Mouse (Mus musculus): Measurements from ENCODE around the gene Tmem171.

Gene Tmem171

DNA sequence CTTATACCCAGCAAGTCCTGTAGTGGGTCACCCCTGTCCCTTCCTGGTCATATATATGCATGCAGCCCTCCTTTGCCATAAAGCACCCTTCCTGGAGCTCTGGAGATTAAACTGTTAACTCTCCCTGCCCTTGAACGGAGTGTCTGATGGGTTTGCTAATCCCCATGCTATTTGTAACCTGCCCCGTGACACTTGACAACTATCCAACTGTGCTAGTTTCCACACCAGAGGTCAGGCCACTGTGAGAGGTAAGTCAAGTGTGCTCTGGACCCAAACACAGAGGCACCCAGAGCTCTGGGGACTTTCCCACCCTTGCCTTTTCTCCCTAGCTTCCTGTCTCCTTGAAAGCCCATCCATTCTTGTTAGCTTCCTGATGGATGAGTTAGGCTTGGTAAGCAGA lies 912 bp upstream of the Tmem171 start:
- in situ Hi-C loops (cut with MboI; ENCODE audit: low sequenced_read_pairs): no loop called here

DNA sequence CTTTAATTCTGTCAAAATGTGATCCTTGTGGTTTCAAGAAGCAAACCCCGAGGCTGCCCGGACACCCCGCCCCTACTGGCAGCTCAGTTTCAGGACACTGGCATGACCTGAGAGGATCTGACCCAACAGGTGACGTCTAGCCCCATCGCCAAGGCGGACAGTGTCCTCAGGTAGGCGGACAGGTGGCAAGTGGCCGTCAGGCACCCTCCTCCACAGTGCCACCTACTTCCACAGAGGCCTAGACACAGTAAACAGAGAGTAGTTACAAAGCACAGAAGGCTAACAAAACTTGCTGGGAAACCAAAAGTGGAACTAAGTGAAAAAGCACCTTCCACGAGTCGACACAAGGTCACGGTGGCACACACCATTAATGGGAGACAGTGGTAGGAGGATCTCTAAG lies 1.3 kb downstream of the Tmem171 start:
- in situ Hi-C loops (cut with MboI; ENCODE audit: low sequenced_read_pairs): no loop called here

DNA sequence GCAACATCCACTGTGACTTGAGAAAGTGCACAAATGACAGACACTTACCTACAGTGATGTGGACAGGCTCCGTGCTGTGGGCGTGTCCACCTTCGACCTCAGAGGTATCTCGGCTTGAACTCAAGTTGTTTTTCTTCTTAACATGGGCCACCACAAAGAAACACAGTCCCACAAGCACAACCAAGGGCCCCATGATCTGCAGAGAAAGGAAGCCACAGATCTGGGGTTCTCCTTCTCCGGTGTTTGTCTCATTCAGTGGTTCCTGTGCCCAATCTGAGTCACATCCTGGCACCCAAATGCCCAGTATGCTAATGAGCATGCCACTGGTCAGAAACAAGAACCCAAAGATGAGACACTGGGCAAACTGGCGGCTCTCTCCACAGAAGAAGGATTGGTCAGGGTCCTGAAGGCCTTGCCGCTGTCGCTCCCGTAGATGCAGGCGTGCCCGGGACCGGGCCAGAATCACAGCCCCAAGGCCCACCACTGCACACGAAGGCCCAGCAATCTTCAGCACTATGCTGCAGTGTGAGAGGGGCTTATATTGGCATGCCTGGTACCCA lies 2.6 kb downstream of the Tmem171 start:
- in situ Hi-C loops (cut with MboI; ENCODE audit: low sequenced_read_pairs): no loop called here

DNA sequence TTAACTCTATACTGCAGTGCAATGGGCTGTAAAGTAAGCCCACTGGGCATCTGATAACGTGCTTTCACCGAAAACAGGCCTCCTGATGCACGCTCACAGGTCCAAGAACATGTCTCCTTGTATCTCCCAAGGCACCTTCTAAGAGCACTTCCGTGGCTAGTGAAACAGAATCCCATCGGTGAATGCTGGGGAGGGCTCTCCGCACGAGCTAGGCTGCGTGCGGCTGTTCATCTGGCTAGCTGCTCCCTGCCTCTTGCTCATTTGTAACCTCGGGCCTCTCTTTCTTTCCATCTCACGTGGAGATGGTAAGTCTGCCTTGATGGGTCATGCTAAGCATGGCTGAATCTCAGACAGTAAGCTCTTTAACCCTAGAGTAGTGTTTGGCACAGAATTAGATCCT lies 3.7 kb downstream of the Tmem171 start:
- in situ Hi-C loops (cut with MboI; ENCODE audit: low sequenced_read_pairs): no loop called here

DNA sequence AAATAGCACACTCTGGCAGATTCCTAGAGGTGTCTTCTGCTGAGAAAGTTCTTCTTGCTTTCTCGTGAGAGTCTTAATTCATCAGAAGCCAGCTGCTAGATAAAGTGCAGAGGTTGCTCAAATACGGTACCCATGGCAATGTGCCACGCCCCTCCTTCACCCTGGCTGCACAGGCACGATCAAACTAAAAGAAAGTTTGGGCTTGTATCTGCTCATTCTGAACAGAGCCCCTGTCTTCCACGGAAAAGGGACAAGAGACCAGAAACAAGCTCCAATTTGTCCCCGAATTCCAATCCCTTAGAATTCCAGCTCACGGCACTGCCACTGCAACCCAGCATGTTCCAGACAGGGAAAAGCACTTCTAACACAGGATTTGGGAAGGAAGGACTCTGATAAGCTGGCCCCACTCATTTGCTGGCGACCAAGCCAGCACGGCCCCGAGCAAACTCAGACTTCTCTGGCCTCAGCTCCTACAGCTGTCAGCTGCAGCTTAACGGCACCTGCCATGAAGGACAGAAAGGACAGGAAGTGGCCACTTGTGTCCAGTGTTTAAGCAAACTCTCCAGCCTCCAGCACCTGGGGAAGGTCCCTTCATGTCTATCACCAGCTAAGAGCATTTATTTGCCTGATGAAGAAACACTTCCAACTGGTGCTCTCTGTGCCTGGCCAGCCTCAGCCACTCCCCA lies 4.9 kb downstream of the Tmem171 start:
- in situ Hi-C loops (cut with MboI; ENCODE audit: low sequenced_read_pairs): no loop called here

DNA sequence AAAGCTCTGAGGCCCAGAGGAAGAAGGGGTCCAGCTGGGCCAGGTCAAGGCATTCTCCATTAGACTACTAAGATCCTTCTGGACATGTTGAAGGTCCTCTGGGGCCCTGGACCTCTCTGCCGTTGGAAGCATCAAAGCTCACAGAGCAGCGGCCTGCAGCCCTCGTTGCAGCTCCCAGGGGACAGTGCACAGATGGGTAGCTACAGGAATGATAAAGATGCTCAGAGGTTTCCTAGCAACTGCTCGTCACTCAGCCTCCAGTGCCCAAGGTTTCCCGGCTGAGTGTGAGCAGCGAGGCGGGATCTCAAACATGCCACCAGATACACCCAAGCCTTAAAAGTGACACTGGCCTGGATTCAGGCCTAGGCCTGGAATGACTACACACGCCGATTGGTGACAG lies 6.7 kb downstream of the Tmem171 start:
- in situ Hi-C loops (cut with MboI; ENCODE audit: low sequenced_read_pairs): no loop called here

DNA sequence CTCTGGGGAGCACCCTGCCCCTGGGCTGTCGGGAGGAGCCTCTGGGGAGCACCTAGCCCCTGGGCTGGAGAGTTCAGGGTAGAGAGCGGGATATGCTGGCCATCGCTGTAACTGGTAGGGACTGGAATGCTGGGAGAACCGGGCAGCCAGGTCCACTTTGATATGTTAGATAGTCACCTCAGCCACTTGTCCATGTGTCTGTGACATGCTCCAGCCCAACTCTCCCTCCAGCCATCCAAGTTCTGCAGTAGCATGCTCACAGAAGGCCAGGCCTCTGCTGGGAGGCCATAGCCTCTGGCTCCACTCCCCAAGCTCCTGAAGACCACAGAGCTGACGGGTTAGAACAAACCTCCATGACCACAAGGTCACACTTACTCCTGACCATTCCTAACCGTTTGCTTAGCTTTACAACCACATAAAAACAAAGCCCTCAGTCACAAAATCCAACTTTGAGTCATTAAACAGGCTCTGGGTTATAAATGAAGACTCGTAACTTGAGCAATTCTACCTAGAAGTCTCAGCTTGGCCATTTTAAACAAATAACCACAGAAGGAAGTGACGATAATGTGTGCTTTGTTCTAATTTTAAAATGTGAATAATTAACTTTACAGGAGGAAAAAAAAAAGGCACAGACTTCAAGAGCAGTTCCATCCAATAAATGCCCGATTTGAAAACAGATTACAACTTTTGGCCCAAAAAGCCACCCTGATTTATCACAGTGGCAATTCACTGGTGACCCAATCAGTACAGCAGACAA lies 10.3 kb downstream of the Tmem171 start:
- in situ Hi-C loops (cut with MboI; ENCODE audit: low sequenced_read_pairs): no loop called here

DNA sequence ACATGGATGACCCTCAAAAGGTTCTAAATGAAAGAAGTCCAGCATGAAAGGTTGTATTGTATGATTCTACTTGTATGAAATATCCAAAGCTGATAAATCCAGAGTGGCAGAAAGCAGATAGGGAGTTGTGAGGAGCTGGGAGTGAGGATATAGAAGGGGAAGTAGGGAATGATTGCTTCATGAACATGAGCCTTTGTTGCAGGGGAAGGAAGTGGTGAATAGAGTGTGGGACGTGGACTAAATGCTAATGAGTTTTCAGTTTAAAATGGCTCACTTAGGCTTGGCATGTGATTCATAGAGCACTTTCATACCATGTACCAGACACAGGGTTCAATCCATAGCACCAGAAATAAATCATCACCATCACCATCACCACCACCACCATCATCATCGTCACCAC lies 11.2 kb downstream of the Tmem171 start:
- in situ Hi-C loops (cut with MboI; ENCODE audit: low sequenced_read_pairs): no loop called here

DNA sequence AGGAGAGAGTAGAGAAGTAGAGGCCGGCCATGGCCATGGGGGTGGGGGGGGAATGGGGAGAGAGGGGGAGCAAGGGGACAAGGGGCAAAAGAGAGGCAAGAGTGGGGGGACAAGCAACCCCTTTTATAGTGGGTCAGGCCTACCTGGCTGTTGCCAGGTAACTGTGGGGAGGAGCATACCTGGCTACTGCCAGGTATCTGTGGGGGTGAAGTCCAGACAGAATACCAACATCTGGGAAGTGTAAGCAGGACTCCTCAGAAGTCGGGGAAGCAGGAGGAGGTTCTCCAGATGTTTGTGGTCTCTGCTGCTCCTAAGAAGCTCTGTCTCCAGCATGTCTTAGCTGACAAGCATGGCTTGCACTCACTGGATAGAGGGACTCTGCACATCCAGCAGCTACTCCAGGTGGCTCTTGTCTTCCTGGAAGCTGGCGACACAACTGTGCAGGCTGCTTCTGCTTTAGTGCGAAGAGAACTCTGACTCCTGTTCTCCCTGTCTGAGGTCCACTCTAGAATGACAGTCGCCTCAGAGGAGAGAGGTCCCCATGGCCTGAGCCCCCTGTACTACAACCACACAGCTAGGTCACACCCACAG lies 14.1 kb downstream of the Tmem171 start:
- in situ Hi-C loops (cut with MboI; ENCODE audit: low sequenced_read_pairs): no loop called here

DNA sequence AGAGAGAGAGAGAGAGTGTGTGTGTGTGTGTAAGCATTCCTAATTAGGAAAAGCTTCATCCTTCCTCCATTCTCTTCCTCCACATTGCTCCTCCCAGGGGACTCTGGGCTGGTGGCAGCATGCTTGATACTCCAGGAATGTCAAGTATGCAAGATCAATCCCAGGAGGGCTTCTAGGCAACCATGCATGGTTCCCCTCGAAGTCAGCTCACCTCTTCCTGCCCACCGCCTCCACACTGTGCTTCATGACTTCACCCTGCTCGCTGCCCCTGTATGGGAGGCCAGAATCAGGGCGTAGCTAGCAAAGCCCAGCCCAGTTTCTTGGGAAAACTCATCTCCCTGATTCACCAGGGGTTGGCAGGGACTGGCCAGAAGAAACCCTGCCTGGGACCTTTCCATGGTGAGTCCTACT lies 15.0 kb downstream of the Tmem171 start:
- in situ Hi-C loops (cut with MboI; ENCODE audit: low sequenced_read_pairs): no loop called here

DNA sequence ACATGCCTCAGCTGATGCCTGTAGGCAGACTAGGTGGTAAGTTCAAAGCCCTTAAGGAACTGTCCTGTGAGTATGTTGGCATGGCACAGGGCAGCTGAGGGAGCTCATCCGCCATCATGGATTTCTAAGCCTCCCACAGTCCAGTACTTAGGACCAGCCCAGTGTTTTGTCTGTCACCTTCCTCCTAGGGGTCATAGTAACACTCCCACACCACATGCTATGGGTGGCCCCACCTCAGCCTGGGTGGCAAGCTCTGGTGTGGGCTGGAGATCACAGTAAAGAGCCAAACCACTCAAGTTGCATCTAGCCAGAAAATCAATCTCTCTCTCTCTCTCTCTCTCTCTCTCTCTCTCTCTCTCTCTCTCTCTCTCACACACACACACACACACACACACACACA lies 15.4 kb downstream of the Tmem171 start:
- in situ Hi-C loops (cut with MboI; ENCODE audit: low sequenced_read_pairs): no loop called here

DNA sequence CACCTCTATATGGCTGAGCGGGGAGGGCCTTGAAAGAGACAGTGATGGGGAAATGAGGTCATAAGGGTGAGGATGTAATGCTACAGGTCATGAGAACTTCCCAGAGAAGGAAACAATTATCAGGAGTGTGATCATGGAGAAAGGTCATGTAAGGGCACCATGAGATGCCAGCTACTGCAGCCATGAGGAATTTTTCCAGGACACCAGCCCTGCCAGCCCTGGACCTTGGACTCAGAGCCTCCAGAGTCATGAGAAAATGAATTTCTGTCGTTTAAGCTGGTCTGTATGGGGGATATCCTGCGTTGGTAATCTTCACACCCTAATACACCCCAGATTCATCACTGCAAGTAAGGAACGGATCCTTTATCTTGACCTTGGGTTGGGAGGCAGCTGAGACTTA lies 20.7 kb downstream of the Tmem171 start:
- in situ Hi-C loops (cut with MboI; ENCODE audit: low sequenced_read_pairs): no loop called here

DNA sequence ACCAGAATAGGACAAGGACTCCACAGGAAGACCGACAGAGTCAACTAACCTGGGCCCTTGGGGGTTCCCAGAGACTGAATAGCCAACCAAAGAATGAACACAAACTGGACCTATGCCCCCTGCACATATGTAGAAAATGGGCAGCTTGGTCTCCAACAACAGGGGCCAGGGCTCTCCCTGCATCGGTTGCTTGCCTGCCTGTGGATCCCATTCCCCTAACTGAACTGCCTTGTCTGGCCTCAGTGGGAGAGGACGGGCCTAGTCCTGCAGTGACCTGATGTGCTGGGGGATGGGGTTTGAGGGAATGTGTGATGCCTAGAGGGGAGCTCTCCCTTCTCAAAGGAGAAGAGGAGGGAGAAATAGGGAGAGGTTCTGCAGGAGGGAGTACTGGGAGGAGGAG lies 25.3 kb downstream of the Tmem171 start:
- in situ Hi-C loops (cut with MboI; ENCODE audit: low sequenced_read_pairs): no loop called here

DNA sequence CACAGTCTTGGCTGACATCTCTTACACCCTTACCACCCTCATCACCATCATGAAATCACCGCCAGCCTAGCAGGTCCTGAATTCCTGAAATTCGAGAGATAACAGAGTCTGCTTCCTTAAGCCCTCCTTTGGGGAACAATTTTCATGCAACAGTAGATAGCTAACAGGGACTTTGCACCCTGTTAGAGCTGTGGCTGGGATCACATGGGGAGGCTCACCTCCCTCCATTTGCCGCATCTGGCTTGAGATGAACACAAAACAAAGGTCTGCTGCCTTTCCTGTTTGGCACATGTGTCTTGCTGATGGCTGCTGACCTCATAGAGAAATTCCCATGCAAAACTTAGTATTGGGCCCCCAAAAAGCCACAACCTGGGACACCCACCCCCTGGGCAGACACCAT lies 27.3 kb downstream of the Tmem171 start:
- in situ Hi-C loops (cut with MboI; ENCODE audit: low sequenced_read_pairs): no loop called here

DNA sequence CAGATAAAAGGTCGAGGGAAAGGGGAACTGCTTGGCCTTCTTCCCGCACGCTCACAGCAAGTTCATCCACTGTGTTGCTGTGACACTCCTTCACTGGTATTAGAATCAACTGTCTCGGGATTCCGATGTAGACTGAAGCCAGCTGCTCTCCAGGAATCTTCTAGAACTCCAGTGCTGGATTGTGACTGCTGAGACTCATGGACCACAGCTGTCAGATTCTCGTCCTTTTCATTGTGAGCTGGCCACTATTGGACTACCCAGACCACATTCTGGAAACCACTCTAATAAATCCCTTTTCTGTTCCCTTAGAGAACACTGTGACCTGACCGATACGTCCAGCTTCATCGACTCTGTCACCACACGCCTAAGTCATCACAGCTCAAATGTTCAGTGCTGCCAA lies 29.4 kb downstream of the Tmem171 start:
- in situ Hi-C loops (cut with MboI; ENCODE audit: low sequenced_read_pairs): no loop called here

DNA sequence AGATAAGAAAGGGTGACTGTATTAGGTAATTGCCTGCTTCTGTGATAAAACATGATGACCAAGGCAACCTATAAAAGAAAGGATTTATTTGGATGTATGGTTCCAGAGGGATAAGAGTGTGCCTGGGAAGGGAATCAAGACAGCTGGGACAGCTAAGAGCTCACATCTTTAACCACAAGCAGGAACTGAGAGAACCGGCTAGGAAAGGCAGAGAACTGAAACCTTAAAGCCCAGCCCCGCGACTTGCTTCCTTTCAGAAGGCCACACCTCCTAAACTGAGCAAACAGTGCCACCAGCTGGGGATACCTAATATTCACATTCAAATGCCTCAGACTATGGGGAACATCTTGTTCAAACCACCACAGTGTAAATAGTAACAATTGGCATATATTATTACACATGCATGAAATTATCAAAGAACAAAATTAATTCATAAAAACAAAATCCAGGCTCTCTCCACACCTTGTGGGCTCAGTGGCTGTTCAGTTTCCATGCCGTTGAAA lies 32.4 kb downstream of the Tmem171 start:
- in situ Hi-C loops (cut with MboI; ENCODE audit: low sequenced_read_pairs): no loop called here

DNA sequence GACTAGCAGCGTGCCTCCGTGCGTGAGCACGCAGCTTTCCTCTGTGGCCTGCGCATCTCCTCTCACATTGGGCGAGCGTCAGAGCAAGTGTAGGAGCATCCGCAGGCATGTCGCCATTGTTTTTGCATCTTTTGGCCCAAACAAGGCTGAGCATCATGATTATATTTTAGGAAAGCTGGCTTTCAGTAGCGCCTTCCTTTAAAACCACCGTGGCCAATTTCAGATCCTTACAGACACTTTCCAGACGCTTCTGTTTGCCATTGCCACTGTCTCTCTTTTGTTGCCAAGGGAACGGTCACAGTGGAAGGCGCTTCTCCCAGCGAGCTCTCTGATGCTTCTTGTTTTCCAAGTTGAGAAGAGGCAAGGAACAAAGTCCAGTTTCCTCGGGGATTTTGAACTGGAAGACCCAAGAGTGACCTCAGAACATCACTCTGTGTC lies 38.6 kb downstream of the Tmem171 start:
- in situ Hi-C loops (cut with MboI; ENCODE audit: low sequenced_read_pairs): no loop called here

DNA sequence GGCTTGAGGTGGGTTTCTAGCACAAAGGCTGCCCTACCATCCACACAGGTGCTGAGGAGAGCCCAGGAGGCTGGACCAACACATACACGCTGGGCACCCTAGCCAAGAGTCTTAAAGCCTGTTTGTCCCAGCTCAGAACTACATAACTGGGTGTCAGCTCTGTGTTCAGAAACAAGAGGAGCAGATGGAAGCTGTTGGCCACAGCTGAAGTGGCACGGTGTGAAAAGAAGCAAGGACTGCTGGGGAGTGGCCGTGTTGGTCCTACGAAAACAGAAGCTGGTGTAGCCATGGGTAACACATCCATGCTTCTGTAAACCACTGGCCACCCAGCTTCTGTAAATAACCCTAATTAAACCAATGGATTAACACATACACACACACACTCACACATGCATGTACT lies 39.3 kb downstream of the Tmem171 start:
- in situ Hi-C loops (cut with MboI; ENCODE audit: low sequenced_read_pairs): no loop called here

DNA sequence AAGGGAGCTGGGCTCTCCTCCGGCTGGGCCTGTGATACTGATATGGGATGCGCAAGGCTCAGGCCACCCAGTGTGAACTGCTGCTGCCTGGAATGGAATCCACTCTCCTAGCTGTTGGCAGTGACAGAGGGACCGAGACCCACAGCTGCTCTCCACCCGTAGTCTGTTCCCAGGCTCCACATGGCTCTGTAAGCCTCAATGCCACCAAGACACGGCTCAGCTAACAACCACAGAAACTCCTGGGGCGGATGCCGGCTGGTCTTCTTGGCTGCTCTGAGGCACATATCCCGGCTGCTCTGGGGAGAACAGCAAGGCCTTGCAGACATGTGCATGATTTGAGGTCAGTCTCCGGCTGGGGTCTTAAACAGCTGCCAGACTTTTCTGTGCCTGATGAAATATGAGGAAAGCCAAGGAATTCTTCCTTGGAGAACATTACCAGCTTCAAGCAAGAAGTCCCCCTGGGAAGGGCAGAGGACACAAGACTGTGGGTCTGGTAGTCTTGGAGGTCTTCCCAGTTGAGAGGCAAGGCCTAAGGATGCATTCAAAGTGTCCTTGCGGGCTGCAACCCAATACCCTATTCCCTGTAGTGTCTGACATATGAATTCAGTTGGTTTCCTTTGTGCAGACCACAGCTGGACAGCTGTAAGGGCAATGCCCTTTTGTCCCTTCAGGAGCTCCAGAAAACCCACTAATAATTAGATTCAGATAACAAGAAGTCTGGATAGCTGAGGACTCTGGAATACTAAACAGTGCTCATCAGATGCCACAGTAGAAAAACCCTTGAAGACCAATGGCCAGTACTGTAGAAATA lies 40.3 kb downstream of the Tmem171 start:
- in situ Hi-C loops (cut with MboI; ENCODE audit: low sequenced_read_pairs): no loop called here

DNA sequence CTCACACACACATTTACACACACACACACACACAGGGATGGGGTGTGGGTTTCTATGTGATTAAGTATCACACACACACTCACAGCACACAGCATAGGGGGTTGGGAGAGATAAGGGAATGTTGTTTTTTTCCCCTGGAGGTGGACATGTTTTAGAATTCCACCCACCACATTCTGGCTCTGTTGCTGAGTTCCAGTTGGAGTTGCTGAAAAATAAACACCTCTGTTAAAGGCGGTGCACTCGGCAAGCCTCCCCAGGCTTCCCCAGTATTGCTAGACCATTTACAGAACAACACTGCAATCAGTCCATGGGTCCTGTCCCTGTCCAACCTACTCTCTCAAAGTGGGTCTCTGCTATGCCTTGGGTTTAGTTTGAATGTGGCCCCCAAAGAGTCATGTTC lies 42.4 kb downstream of the Tmem171 start:
- in situ Hi-C loops (cut with MboI; ENCODE audit: low sequenced_read_pairs): no loop called here

All from CH12F3 (cell line).